Mouse (Mus musculus): ENCODE measurements around the gene Ksr1. TPM values are rescaled to one million over a fixed set of nuclear protein-coding genes. Genes with fewer than 3 reads are reported as not detected.

Ksr1 gene
- polyA plus RNA-seq, 1 experiment, result 21.9 TPM

DNA sequence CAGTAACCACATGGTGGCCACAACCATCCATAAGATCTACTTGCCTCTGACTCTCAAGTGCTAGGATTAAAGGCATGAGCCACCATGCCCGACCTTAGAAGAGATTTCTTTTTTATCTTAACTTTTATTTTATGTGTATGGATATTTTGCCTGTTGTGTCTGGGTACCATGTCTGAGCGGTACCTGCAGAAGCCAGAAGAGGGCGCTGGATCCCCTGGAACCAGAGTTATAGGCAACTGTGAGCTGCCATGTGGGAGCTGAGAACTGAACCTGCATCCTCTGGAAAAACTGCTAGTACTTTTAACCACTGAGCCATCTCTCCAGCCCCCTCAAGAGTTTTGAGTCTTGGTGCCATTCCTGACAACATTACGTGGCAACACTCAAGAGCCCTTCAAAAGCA is 97.3 kb downstream of the Ksr1 start:
- Histone ChIP-seq H3K4me3 (replicated peaks; ENCODE audit: extremely low read depth, low read depth, low read length) (no peak overlapping the region), H3K4me1 (ENCODE audit: control insufficient read depth, insufficient read depth, low read length) (0 out of 2 replicates have a peak, but pooled peaks cover 2% of the 10 kb centered on the region)
- TF ChIP-seq CTCF (IDR thresholded peaks at IDR 0.05; ENCODE audit: insufficient read depth, low read length), result 0 out of 2 replicates have a peak, but pooled peaks have one; percentile 1
- TF ChIP-seq POLR2A (IDR thresholded peaks at IDR 0.05; ENCODE audit: borderline replicate concordance, extremely low read depth, low read depth, low read length), result no peak
- 80% methylated on average over 4 of the region's 4 CpGs for WGBS
- no peak for DNase-seq

DNA sequence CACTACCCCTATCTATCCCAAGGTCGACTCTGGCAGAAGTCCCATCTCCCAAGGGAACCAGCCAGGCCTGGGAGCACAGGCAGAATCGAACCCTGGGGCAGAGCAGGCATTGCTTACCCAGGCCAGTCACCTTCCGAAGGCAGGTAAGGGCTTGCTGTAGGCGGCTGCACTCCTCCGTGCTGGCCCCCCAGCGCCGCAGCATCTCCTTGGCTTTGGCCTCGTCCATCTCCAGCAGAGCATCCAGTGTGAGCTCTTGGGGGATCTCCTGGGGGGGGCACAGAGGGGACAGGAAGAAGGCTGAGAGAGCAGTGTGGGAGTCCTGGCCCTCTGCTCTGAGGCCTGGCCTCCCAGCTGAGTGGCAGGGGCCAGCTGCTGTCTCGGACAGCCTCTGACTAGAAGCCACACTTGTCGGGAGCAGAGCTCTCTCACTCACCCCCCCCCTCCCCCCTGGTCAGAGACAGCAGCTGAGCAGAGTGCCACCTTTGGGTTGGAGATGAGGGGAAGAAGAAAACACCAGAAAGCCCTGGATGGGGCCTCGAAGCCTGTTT is 99.0 kb downstream of the Ksr1 start:
- no peak overlapping the region for H3K4me3 ChIP-seq (replicated peaks; ENCODE audit: extremely low read depth, low read depth, low read length)
- WGBS, result 70% methylated on average over 11 of the region's 11 CpGs

DNA sequence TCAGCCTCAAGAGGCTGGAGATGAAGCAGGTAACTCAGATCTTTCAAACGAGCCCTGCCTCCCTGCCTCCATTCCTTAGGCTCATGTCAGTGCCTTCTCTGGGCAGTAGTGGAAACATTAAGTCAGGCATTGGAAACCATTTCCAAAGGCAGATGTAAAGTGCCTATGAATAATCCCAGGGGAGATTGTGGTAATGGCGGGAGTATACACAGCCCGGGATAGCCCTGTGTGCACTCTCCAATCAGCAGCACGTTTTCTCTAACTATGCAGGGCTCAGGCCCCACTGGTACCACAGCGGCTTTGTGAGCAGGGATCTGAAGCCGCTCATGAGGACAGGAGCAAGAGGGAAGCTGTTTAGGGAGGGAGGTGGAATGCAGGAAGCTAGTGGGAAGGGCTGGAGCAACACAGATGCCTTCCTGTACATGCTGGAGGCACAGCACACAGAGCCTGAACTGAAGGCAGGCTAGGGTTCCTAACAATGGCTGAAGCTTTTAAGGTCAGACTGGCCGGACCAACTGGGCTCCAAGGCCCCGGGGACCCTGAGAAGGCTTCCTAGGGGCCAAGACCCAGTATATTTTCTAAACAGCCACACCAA is 99.5 kb downstream of the Ksr1 start:
- peaks cover 7% of the 10 kb centered on the region for H3K4me1 ChIP-seq (ENCODE audit: control insufficient read depth, insufficient read depth, low read length)
- WGBS, result 57% methylated on average over 8 of the region's 8 CpGs
- no peak for DNase-seq
- no peak overlapping the region for H3K4me3 ChIP-seq (replicated peaks; ENCODE audit: extremely low read depth, low read depth, low read length)
- TF ChIP-seq CTCF (IDR thresholded peaks at IDR 0.05; ENCODE audit: insufficient read depth, low read length), result no peak
- no peak for TF ChIP-seq POLR2A (IDR thresholded peaks at IDR 0.05; ENCODE audit: borderline replicate concordance, extremely low read depth, low read depth, low read length)

More for the DNA sequence above, 99.0 kb downstream of the Ksr1 start:
- TF ChIP-seq POLR2A (IDR thresholded peaks at IDR 0.05; ENCODE audit: borderline replicate concordance, extremely low read depth, low read depth, low read length), result no peak
- no peak for TF ChIP-seq CTCF (IDR thresholded peaks at IDR 0.05; ENCODE audit: insufficient read depth, low read length)
- H3K4me1 ChIP-seq (ENCODE audit: control insufficient read depth, insufficient read depth, low read length), result peaks cover 2% of the 10 kb centered on the region; the same call in 1 of the 2 replicates
- no peak for DNase-seq

DNA sequence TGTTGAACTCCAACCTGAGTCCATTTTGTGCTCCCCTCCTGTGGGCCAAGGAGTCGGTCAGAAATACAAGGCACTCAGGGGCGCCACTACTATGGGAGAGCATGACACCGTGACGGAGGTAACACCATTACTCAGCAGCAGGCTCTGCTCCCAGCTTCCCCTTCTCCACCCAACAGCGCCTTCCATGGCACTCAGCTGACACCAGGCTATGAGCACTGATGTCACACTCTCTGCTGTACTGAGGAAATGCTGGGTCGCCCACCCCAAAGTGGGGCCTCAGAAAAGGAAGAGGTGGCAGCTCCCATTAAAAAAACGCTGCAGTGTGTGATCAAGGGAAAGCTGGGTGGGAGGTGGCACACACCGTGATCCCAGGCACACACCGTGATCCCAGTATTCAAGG is 101.0 kb downstream of the Ksr1 start:
- WGBS, result 86% methylated on average over 9 of the region's 9 CpGs
- DNase-seq, result no peak
- Histone ChIP-seq H3K4me1 (ENCODE audit: control insufficient read depth, insufficient read depth, low read length) (peaks cover 7% of the 10 kb centered on the region), H3K4me3 (replicated peaks; ENCODE audit: extremely low read depth, low read depth, low read length) (no peak overlapping the region)
- TF ChIP-seq POLR2A (IDR thresholded peaks at IDR 0.05; ENCODE audit: borderline replicate concordance, extremely low read depth, low read depth, low read length), result no peak

DNA sequence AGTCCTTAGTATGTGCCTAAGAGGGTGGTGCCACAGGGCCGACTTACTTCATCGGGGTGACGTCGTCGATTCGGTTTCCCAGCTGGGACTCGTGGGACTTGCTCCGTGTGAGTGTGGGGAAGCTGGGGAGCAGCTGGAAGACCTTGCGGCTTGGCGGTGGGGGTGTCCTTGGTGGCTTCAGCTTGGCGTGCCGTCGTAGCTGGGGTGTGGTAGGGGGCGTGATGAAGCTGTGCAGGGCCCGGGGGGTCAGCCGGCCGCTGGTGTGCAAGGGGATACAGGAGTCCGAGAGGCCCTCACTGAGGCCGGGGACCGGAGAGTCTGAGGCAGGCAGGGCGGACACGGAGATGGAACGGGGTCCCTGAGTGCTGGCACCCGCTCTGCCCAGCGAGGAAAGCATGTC is 101.4 kb downstream of the Ksr1 start:
- WGBS, result 94% methylated on average over 25 of the region's 25 CpGs
- DNase-seq, result no peak
- peaks cover 7% of the 10 kb centered on the region for H3K4me1 ChIP-seq (ENCODE audit: control insufficient read depth, insufficient read depth, low read length)

DNA sequence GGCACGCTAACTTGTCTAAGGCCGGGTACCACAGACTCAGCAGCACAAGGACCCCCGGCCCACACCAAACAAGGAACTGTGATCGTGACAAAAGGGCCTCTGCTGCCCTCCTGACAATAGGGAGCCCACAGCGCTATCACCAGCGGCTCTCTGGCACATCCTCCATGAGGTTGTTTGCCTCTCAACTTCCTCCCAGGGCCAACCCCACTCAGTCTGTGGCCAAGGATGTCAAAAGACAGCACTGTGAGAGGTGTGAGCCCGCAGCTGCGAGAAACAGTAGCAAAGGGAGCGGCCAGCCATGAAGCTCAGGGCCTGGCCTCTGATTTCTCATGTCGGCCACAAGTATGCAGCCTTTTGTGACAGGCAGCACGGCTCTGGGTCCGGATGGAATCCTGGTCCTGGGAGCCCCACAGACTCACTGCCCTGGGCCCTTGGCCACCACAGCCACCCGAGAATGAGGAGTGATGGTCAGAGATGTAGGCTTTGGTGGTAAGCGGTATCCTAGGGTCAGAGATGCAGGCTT is 104.2 kb downstream of the Ksr1 start:
- WGBS, result 61% methylated on average over 14 of the region's 14 CpGs
- no peak overlapping the region for H3K4me3 ChIP-seq (replicated peaks; ENCODE audit: extremely low read depth, low read depth, low read length)
- TF ChIP-seq POLR2A (IDR thresholded peaks at IDR 0.05; ENCODE audit: borderline replicate concordance, extremely low read depth, low read depth, low read length), result no peak
- TF ChIP-seq CTCF (IDR thresholded peaks at IDR 0.05; ENCODE audit: insufficient read depth, low read length), result no peak
- no peak for DNase-seq
- peaks cover 5% of the 10 kb centered on the region for H3K4me1 ChIP-seq (ENCODE audit: control insufficient read depth, insufficient read depth, low read length)

More for the DNA sequence above, 101.4 kb downstream of the Ksr1 start:
- no peak for TF ChIP-seq CTCF (IDR thresholded peaks at IDR 0.05; ENCODE audit: insufficient read depth, low read length)
- no peak for TF ChIP-seq POLR2A (IDR thresholded peaks at IDR 0.05; ENCODE audit: borderline replicate concordance, extremely low read depth, low read depth, low read length)
- H3K4me3 ChIP-seq (replicated peaks; ENCODE audit: extremely low read depth, low read depth, low read length), result no peak overlapping the region

DNA sequence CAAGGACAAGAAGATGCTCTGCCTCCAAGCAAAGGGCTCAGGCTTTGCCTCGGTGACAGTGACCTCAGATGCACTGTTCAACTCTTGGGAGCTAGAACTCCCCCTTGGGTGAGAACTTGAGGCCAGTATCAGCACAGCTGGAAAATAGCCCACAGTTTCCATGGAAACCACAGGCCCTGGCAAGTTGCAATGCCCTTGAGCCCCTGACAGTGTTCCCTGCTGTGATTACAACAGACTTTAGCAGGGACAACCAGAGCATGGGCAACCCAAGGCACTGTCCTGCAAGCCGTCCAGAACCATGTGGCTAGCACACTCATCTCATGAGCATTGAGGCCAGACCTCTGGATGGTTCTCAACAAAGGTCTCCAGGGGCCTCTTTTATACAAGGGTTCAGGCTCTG is 106.7 kb downstream of the Ksr1 start:
- Histone ChIP-seq H3K4me3 (replicated peaks; ENCODE audit: extremely low read depth, low read depth, low read length) (no peak overlapping the region), H3K4me1 (ENCODE audit: control insufficient read depth, insufficient read depth, low read length) (peaks cover 5% of the 10 kb centered on the region)
- no peak for DNase-seq
- 46% methylated on average over 2 of the region's 2 CpGs for WGBS
- TF ChIP-seq CTCF (IDR thresholded peaks at IDR 0.05; ENCODE audit: insufficient read depth, low read length) (no peak), POLR2A (IDR thresholded peaks at IDR 0.05; ENCODE audit: borderline replicate concordance, extremely low read depth, low read depth, low read length) (no peak)

DNA sequence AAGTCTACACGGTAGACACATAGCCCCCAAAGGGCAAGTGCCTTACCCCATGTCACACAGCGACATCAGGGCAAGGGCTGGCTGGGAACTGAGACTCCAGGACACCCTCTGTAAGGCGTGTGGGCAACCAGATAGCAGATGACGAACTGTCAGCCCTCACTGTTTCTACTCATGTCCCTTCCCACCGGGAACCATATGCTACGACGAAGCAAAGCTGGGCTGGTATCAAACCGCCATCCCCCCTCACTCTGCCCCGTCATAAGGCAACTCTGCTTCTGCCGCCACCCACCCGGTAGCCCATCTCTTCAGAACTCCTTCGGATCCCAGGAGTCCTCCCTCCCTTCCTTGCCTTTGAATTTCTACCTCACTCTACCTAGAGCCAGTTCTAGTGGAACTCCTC is 108.7 kb downstream of the Ksr1 start:
- WGBS, result 93% methylated on average over 12 of the region's 12 CpGs
- no peak for DNase-seq
- TF ChIP-seq CTCF (IDR thresholded peaks at IDR 0.05; ENCODE audit: insufficient read depth, low read length), result no peak
- TF ChIP-seq POLR2A (IDR thresholded peaks at IDR 0.05; ENCODE audit: borderline replicate concordance, extremely low read depth, low read depth, low read length), result no peak

DNA sequence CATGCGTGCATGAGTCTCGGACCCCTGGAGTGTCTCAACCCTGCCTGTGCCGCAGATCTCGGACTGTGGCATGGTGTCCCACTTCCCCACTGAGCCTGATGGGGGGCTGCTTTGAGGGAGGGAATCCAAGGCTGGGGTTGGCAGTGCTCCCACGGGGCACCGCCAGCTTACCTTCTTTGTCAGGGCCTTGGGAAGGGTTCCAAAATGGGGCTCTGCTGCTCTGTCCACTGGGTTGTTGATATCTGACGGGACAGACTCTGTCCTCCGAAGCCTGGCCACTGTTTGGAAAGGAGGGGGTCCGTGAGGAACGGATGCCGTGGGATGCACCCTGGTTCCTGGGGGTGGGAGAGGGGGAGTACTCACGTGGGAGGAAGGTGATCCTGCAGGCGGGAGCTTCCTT is 109.9 kb downstream of the Ksr1 start:
- WGBS, result 88% methylated on average over 13 of the region's 13 CpGs
- H3K4me1 ChIP-seq (ENCODE audit: control insufficient read depth, insufficient read depth, low read length), result no peaks in the 10 kb centered on the region
- no peak for TF ChIP-seq CTCF (IDR thresholded peaks at IDR 0.05; ENCODE audit: insufficient read depth, low read length)
- TF ChIP-seq POLR2A (IDR thresholded peaks at IDR 0.05; ENCODE audit: borderline replicate concordance, extremely low read depth, low read depth, low read length), result no peak
- H3K4me3 ChIP-seq (replicated peaks; ENCODE audit: extremely low read depth, low read depth, low read length), result no peak overlapping the region
- no peak for DNase-seq

More for the DNA sequence above, 108.7 kb downstream of the Ksr1 start:
- Histone ChIP-seq H3K4me3 (replicated peaks; ENCODE audit: extremely low read depth, low read depth, low read length) (no peak overlapping the region), H3K4me1 (ENCODE audit: control insufficient read depth, insufficient read depth, low read length) (peaks cover 5% of the 10 kb centered on the region)

DNA sequence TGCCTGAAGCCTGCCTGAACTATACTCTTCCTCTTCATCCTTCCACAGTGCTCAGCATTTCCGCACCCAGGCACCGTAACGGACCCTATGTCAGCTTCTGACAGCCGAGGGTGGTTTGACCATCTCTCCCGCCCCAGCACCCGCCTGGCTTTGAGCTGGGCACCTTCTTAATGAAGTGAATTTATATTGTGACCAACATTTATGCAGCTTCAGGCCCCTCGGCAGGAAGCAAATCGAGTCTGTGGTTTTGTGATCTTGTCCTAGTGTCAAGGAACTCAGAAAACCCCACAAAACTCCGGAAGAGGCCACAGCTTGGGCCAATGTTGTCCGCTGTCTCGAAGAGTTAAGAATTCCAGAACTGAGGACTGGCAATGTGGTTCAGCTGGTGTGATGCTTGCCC is 112.6 kb downstream of the Ksr1 start:
- 87% methylated on average over 11 of the region's 11 CpGs for WGBS
- TF ChIP-seq POLR2A (IDR thresholded peaks at IDR 0.05; ENCODE audit: borderline replicate concordance, extremely low read depth, low read depth, low read length) (no peak), CTCF (IDR thresholded peaks at IDR 0.05; ENCODE audit: insufficient read depth, low read length) (no peak)
- no peak for DNase-seq

More for the DNA sequence above, 112.6 kb downstream of the Ksr1 start:
- Histone ChIP-seq H3K4me1 (ENCODE audit: control insufficient read depth, insufficient read depth, low read length) (0 out of 2 replicates have a peak, but pooled peaks cover 2% of the 10 kb centered on the region), H3K4me3 (replicated peaks; ENCODE audit: extremely low read depth, low read depth, low read length) (no peak overlapping the region)

Measured in lung, adult 2 months (tissue).